9 mouse cellular contexts compared by ENCODE assay signal in genomic region chr5:116485069-116485468, GRCm38 (mm10).
DNase-seq lines count a peak whose midpoint lies in the region; ATAC-seq lines count a peak whose summit lies in the region.
"Had no signal": no experiment of that assay in that cellular context is flagged by ENCODE, and none has a peak within 500 bp of the region (broad histone marks: within the 10 kb centered on the region; RNA-seq: fewer than 3 reads in every experiment).

No protein-coding gene starts in this region.

- DNase-seq in ZHBTc4 (ENCODE audit: low read depth, low spot score), result peak; percentile 44
- DNase-seq in embryonic facial prominence, embryonic 10.5 days (ENCODE audit: low spot score), result peak; percentile 78
- peak; percentile 7 for DNase-seq in ovary, postnatal 14 days (ENCODE audit: low spot score)
- DNase-seq in spleen, postnatal 14 days (ENCODE audit: low spot score in 2 of 2), result no peak
- no peak for DNase-seq in layer of hippocampus, adult 9-10 months (ENCODE audit: low spot score)
- no peak for DNase-seq in left cerebral cortex, adult 9 months (ENCODE audit: low spot score in 2 of 2)

- WGBS in embryonic facial prominence, embryonic 10.5 days, result 18% methylated on average over 5 of the region's 5 CpGs
- 13% methylated on average over 5 of the region's 5 CpGs for WGBS in liver, embryonic 16.5 days (ENCODE audit: insufficient replicate concordance)

- peak; percentile 76 to 81 for ATAC-seq in hematopoietic stem cell, adult 5-6 weeks (replicated peaks in 1 of 2; ENCODE audit: insufficient read depth in 1 of 2, low FRiP score in 2 of 2, low TSS enrichment in 1 of 2, low read depth in 1 of 2, poor library complexity in 2 of 2, severe bottlenecking in 2 of 2)
- peak; percentile 27; the same call in 1 of the 2 replicates for ATAC-seq in liver, embryonic 16.5 days (ENCODE audit: low read depth)

- H3K9me3 ChIP-seq in embryonic facial prominence, embryonic 10.5 days, result no peaks in the 10 kb centered on the region
- H3K9me3 ChIP-seq in liver, embryonic 16.5 days (replicated peaks; ENCODE audit: control insufficient read depth, low read length), result no peaks in the 10 kb centered on the region

- no peak overlapping the region for H3K4me2 ChIP-seq in liver, embryonic 16.5 days (ENCODE audit: low read depth, low read length)

- H3K4me1 ChIP-seq in embryonic facial prominence, embryonic 10.5 days, result peaks cover 28% of the 10 kb centered on the region
- H3K4me1 ChIP-seq in liver, embryonic 16.5 days (ENCODE audit: control insufficient read depth, low read depth, low read length), result no peaks in the 10 kb centered on the region

- no peaks in the 10 kb centered on the region for H3K36me3 ChIP-seq in embryonic facial prominence, embryonic 10.5 days (replicated peaks)
- H3K36me3 ChIP-seq in liver, embryonic 16.5 days (ENCODE audit: control insufficient read depth, insufficient read depth), result no peaks in the 10 kb centered on the region

- H3K27me3 ChIP-seq in embryonic facial prominence, embryonic 10.5 days (replicated peaks; ENCODE audit: low read depth, poor library complexity, severe bottlenecking), result no peaks in the 10 kb centered on the region
- H3K27me3 ChIP-seq in liver, embryonic 16.5 days (ENCODE audit: control insufficient read depth, insufficient read depth, low read depth, low read length), result no peaks in the 10 kb centered on the region

- no peak overlapping the region; the same call in 1 of the 2 replicates for H3K27ac ChIP-seq in embryonic facial prominence, embryonic 10.5 days (replicated peaks)
- no peak overlapping the region for H3K27ac ChIP-seq in liver, embryonic 16.5 days (ENCODE audit: low read length)
- H3K27ac ChIP-seq: heart, adult 2 months had no signal

- H3K9ac ChIP-seq in liver, embryonic 16.5 days (ENCODE audit: low read depth, low read length), result no peak overlapping the region

- no peak overlapping the region for H3K4me3 ChIP-seq in embryonic facial prominence, embryonic 10.5 days
- H3K4me3 ChIP-seq in liver, embryonic 16.5 days (ENCODE audit: low read depth, low read length), result no peak overlapping the region
- H3K4me3 ChIP-seq: heart, adult 2 months had no signal

Comparison
In these comparisons a context has a peak if more than half of its experiments do, and no peak if none do; other contexts are left out.
1. DNase-seq: peak in ZHBTc4 (single experiment), embryonic facial prominence, embryonic 10.5 days (single experiment) and ovary, postnatal 14 days (single experiment); none in spleen, postnatal 14 days (0 of 2), layer of hippocampus, adult 9-10 months (single experiment) and left cerebral cortex, adult 9 months (0 of 2).